Mouse (Mus musculus) forebrain, embryonic 14.5 days (tissue): ENCODE data around the gene Lemd1. TPM values are rescaled to one million over a fixed set of nuclear protein-coding genes. Genes with fewer than 3 reads are reported as not detected.

Source experiments
- ATAC-seq: fragments of 200-750 bp; cut with Nextera tagmentation; 2 replicates; pipeline ENCODE4 v1.8.0; 2017; ENCODE audit warnings: mild to moderate bottlenecking, moderate library complexity
- DNase-seq: peaks from one replicate; pipeline ENCODE4 v3.0.0-alpha.2; 2015; ENCODE audit warnings: low spot score
- H3K27ac ChIP-seq: fragments of 300-500 bp; sonication (generic); 2 replicates; pipeline ENCODE4 v1.5.1; 2014; ENCODE audit warnings: low read depth, mild to moderate bottlenecking, control low read depth, low read length, moderate library complexity
- H3K27me3 ChIP-seq: fragments of 300-500 bp; sonication (generic); replicated peaks from 2 replicates; pipeline ENCODE4 v1.6.1; 2014; ENCODE audit warnings: low read length, control low read depth, mixed read lengths; ENCODE audit not compliant: control insufficient read depth, insufficient read depth
- H3K36me3 ChIP-seq: fragments of 300-500 bp; sonication (generic); 2 replicates; pipeline ENCODE4 v1.6.1; 2014; ENCODE audit warnings: low read length, control low read depth; ENCODE audit not compliant: control insufficient read depth, insufficient read depth
- H3K4me1 ChIP-seq: fragments of 300-500 bp; sonication (generic); 2 replicates; pipeline ENCODE4 v1.6.1; 2014; ENCODE audit warnings: antibody characterized with exemption, low read length, control low read depth; ENCODE audit not compliant: control insufficient read depth, insufficient read depth
- H3K4me2 ChIP-seq: fragments of 300-500 bp; sonication (generic); 2 replicates; pipeline ENCODE4 v1.6.1; 2014; ENCODE audit warnings: mild to moderate bottlenecking, control low read depth, low read length
- H3K4me3 ChIP-seq: fragments of 300-500 bp; sonication (generic); 2 replicates; pipeline ENCODE4 v1.5.1; 2014; ENCODE audit warnings: low read depth, low read length, control low read depth
- H3K9ac ChIP-seq: fragments of 300-500 bp; sonication (generic); 2 replicates; pipeline ENCODE4 v1.6.1; 2014; ENCODE audit warnings: mild to moderate bottlenecking, low read length, control low read depth, moderate library complexity
- H3K9me3 ChIP-seq: fragments of 300-500 bp; sonication (generic); replicated peaks from 2 replicates; pipeline ENCODE4 v1.6.1; 2016; ENCODE audit warnings: low read length, control low read depth, mixed read lengths; ENCODE audit not compliant: control insufficient read depth
- WGBS: fragments of 180-500 bp; shearing (Covaris S2); extraction: QIAGEN DNeasy Blood & Tissue Kit; methylation state at CpG from one replicate; pipeline ENCODE4 v1.1.7; 2014; 5-methylcytosine and 5-hydroxymethylcytosine counted together
- polyA plus RNA-seq: library from polyadenylated mRNA; unstranded; fragments of >200 nt; fragmentation: Nextera tagmentation; extraction: Ambion mirVana; gene quantifications from 2 replicates; pipeline ENCODE4 v1.2.1, GENCODE M21; 2014

Gene Lemd1
- polyA plus RNA-seq, 1 experiment from 2014 or later: 18.7 TPM

GRCm38 (mm10) chr1:132234757-132235273 is 43.6 kb downstream of the Lemd1 start:
- no peak overlapping the region for H3K27ac ChIP-seq
- no peaks in the 10 kb centered on the region for H3K36me3 ChIP-seq
- no peak overlapping the region for H3K4me2 ChIP-seq
- H3K27me3 ChIP-seq: no peaks in the 10 kb centered on the region
- 78% methylated on average over 9 of the region's 9 CpGs for WGBS
- no peaks in the 10 kb centered on the region for H3K4me1 ChIP-seq
- no peak overlapping the region for H3K4me3 ChIP-seq
- no peaks in the 10 kb centered on the region for H3K9me3 ChIP-seq
- ATAC-seq: no peak
- DNase-seq: no peak
- H3K9ac ChIP-seq: no peak overlapping the region

DNA sequence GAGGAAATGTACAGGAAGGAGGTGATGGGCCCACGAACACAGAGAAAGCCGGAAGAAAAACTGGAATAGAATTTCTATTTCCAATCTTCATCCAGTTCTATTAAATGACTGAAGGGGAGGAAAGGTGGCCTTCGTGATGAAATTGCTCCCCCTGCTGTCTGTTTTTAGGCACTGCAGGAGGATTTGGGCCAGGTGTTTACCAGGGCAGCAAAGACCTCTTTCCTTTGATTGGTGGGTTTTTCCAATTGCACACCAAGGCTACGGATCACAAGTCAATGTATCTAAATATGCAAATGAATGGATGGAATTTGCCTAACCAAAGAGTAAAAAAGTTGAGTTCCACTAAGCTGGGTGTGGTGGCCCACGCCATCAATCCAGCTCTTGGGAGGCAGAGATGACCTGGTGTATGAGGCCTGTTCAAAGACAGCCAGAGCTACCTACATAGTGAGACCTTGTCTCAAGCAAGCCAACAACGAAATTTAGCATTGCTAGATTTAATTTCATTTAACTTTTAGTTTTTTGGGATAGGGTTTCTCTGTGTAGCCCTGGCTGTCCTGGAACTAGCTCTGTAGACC is 46.4 kb downstream of the Lemd1 start:
- WGBS: 21% methylated on average over 6 of the region's 6 CpGs
- Histone ChIP-seq H3K4me3 (no peak overlapping the region), H3K27me3 (no peaks in the 10 kb centered on the region), H3K4me1 (no peaks in the 10 kb centered on the region), H3K9me3 (no peaks in the 10 kb centered on the region), H3K9ac (no peak overlapping the region), H3K4me2 (no peak overlapping the region), H3K36me3 (no peaks in the 10 kb centered on the region), H3K27ac (no peak overlapping the region)
- DNase-seq (peak; percentile 79), ATAC-seq (peak; percentile 50; the same call in 1 of the 2 replicates)

DNA sequence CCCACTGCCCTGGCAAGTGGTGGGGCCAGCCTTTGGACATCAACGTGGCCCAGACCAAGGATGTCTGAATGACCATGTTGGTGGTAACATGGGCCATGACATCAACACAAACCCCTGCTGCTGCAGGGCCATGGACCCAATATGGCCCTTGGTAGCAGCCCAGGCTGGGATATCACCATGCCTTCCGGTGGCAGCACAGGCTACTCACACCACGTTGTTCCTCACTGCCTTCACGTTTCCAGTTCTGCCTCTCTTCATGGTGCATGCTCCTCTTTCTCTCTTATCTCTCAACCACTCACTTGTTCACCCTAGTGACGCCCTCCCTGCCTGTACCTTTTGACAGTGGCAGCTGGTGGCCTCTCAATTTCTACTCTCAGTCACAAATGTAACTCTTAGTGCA is 53.8 kb downstream of the Lemd1 start:
- H3K9me3 ChIP-seq: no peaks in the 10 kb centered on the region
- no peaks in the 10 kb centered on the region for H3K27me3 ChIP-seq
- no peak overlapping the region for H3K9ac ChIP-seq
- no peak overlapping the region for H3K4me3 ChIP-seq
- H3K4me2 ChIP-seq: no peak overlapping the region
- WGBS: 72% methylated on average over 5 of the region's 5 CpGs
- no peaks in the 10 kb centered on the region for H3K4me1 ChIP-seq
- H3K27ac ChIP-seq: no peak overlapping the region
- ATAC-seq (no peak), DNase-seq (no peak)
- H3K36me3 ChIP-seq: no peaks in the 10 kb centered on the region

- Histone ChIP-seq H3K9me3 (no peaks in the 10 kb centered on the region), H3K9ac (no peak overlapping the region), H3K4me3 (no peak overlapping the region), H3K36me3 (no peaks in the 10 kb centered on the region), H3K4me1 (no peaks in the 10 kb centered on the region), H3K27ac (no peak overlapping the region), H3K4me2 (no peak overlapping the region), H3K27me3 (no peaks in the 10 kb centered on the region)
- 75% methylated on average over 6 of the region's 6 CpGs for WGBS
- ATAC-seq (no peak), DNase-seq (no peak)
Measured at GRCm38 (mm10) chr1:132246137-132246536, 54.9 kb downstream of the Lemd1 start.

GRCm38 (mm10) chr1:132246641-132247040 is 55.4 kb downstream of the Lemd1 start:
- no peak overlapping the region for H3K4me3 ChIP-seq
- H3K4me2 ChIP-seq: no peak overlapping the region
- H3K27ac ChIP-seq: no peak overlapping the region
- DNase-seq (no peak), ATAC-seq (no peak)
- H3K4me1 ChIP-seq: no peaks in the 10 kb centered on the region
- no peaks in the 10 kb centered on the region for H3K36me3 ChIP-seq
- WGBS: 85% methylated on average over 4 of the region's 4 CpGs
- H3K9me3 ChIP-seq: no peaks in the 10 kb centered on the region
- H3K27me3 ChIP-seq: no peaks in the 10 kb centered on the region
- no peak overlapping the region for H3K9ac ChIP-seq

- Histone ChIP-seq H3K4me2 (no peak overlapping the region), H3K4me1 (no peaks in the 10 kb centered on the region), H3K27ac (no peak overlapping the region), H3K4me3 (no peak overlapping the region), H3K9me3 (no peaks in the 10 kb centered on the region), H3K9ac (no peak overlapping the region), H3K27me3 (no peaks in the 10 kb centered on the region), H3K36me3 (0 out of 2 replicates have a peak, but pooled peaks cover 6% of the 10 kb centered on the region)
- ATAC-seq: no peak
- no peak for DNase-seq
- 82% methylated on average over 6 of the region's 6 CpGs for WGBS
Measured at GRCm38 (mm10) chr1:132254467-132254866, 63.2 kb downstream of the Lemd1 start.

DNA sequence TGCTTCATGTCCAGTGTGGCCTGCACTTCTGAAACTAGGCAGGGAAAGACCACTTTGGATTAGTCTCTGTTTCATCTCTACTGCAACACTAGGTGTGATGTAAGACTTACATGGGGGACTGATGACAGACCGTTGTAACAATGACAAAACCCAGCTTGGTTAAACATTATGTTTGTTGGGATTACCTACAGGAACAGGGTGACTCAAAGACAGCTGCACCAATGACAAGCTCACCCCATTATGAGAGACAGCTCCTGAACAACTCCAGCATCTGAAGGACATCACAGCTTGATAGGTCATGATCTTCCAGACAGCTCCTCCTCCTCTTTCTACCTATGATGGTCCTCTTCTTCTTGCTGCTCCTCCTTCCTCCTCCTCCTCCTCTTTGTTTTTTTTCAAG is 69.1 kb downstream of the Lemd1 start:
- no peak overlapping the region for H3K4me2 ChIP-seq
- 89% methylated on average over 1 of the region's 1 CpGs for WGBS
- H3K36me3 ChIP-seq: 0 out of 2 replicates have a peak, but pooled peaks cover 6% of the 10 kb centered on the region
- no peak overlapping the region for H3K9ac ChIP-seq
- DNase-seq (no peak), ATAC-seq (no peak)
- no peaks in the 10 kb centered on the region for H3K9me3 ChIP-seq
- H3K27ac ChIP-seq: no peak overlapping the region
- no peaks in the 10 kb centered on the region for H3K4me1 ChIP-seq
- no peak overlapping the region for H3K4me3 ChIP-seq
- no peaks in the 10 kb centered on the region for H3K27me3 ChIP-seq

DNA sequence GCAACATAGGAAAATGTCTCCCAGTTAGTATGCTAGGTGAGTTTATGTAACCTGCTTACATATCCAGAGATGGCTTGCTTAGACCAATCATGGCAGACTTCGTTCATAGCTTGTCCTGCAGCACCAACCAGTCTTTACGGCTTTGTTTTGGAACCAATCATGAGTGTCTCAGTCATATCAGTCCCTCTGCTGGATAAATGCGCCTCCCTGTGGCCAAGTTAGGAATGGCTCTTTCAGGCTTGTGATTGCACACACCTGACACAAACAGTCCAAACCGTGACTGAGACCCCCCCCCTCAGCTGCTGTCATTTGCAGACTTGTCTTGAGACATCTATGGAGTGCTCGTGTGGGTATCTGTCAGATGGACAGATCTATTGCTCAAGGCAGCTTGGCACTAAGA is 69.8 kb downstream of the Lemd1 start:
- no peak for ATAC-seq
- H3K9ac ChIP-seq: no peak overlapping the region
- no peaks in the 10 kb centered on the region for H3K27me3 ChIP-seq
- no peak overlapping the region for H3K4me3 ChIP-seq
- H3K9me3 ChIP-seq: no peaks in the 10 kb centered on the region
- H3K27ac ChIP-seq: no peak overlapping the region
- H3K4me1 ChIP-seq: no peaks in the 10 kb centered on the region
- DNase-seq: no peak
- H3K36me3 ChIP-seq: 0 out of 2 replicates have a peak, but pooled peaks cover 6% of the 10 kb centered on the region
- WGBS: 71% methylated on average over 5 of the region's 5 CpGs
- no peak overlapping the region for H3K4me2 ChIP-seq

DNA sequence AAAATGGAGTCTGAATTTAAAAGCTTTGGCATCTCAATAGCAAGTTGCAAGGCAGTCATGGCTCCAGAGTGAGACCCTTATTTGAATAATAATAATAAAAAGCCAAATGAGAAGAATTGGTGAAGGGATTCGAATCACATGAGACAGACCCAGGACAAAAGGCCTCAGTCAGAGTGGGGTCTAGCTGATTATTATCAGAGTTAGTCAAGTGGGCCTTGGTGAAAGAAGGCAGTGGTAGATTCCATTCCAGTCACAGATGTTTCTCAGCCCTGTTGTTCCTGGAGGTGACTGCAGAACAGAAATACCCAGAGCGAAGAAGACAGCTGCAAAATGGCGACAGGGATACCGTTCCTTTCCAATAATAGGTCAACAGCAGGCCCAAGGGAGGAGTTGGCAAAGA is 72.4 kb downstream of the Lemd1 start:
- H3K27ac ChIP-seq: no peak overlapping the region
- 77% methylated on average over 4 of the region's 4 CpGs for WGBS

More for the DNA sequence above, 72.4 kb downstream of the Lemd1 start:
- ATAC-seq: no peak
- no peaks in the 10 kb centered on the region for H3K27me3 ChIP-seq
- no peak overlapping the region for H3K4me3 ChIP-seq
- no peaks in the 10 kb centered on the region for H3K4me1 ChIP-seq
- no peak overlapping the region for H3K9ac ChIP-seq
- no peaks in the 10 kb centered on the region for H3K9me3 ChIP-seq
- no peak for DNase-seq
- no peaks in the 10 kb centered on the region for H3K36me3 ChIP-seq
- H3K4me2 ChIP-seq: no peak overlapping the region
